21 mouse cellular contexts compared by ENCODE assay signal in the genomic region with DNA sequence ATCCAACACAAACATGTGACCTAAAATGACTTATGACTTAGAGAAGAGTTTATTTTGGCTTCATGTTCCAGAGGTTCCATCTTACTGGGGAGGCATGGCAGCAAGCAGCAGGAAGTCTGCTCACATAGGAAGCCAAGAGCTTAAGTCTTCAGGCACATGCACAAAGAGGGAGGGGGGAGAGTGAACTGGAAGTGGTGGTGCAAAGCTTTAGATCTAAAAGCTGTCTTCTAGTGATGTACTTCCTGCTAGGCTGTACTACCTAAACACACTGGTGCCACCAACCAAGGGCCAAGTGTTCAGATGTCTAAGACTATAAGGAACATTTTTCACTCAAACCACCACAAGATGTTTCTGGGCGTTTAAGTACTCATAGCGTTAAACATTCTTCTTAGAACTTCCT. TPM values are rescaled to one million over a fixed set of nuclear protein-coding genes. Genes with fewer than 3 reads are reported as not detected.
DNase-seq lines count a peak whose midpoint lies in the region; ATAC-seq lines count a peak whose summit lies in the region.
"Had no signal": no experiment of that assay in that cellular context is flagged by ENCODE, and none has a peak within 500 bp of the region (broad histone marks: within the 10 kb centered on the region; RNA-seq: fewer than 3 reads in every experiment).

No protein-coding gene starts in this region.

- H3K4me1 ChIP-seq in heart, embryonic 12.5 days (replicated peaks) = peaks cover 4% of the 10 kb centered on the region; the same call in 1 of the 2 replicates
- peaks cover 4% of the 10 kb centered on the region; the same call in 1 of the 2 replicates for H3K4me1 ChIP-seq in kidney, embryonic 16.5 days (ENCODE audit: insufficient read depth, low read length)
- H3K4me1 ChIP-seq: embryonic facial prominence, embryonic 12.5 days; forebrain, embryonic 13.5 days; hindbrain, embryonic 12.5 days; lung, embryonic 15.5 days; midbrain, embryonic 10.5 days had no signal

- ATAC-seq in heart, embryonic 12.5 days (ENCODE audit: insufficient number of reproducible peaks, low FRiP score) = no peak
- no peak for ATAC-seq in kidney, embryonic 16.5 days (ENCODE audit: low FRiP score, low TSS enrichment)
- ATAC-seq: forebrain, embryonic 13.5 days had no signal

- H3K4me2 ChIP-seq in heart, embryonic 12.5 days = no peak overlapping the region
- H3K4me2 ChIP-seq in kidney, embryonic 16.5 days (replicated peaks; ENCODE audit: low read depth, low read length) = no peak overlapping the region
- H3K4me2 ChIP-seq: embryonic facial prominence, embryonic 12.5 days; forebrain, embryonic 13.5 days; hindbrain, embryonic 12.5 days; lung, embryonic 15.5 days had no signal

- no peaks in the 10 kb centered on the region for H3K27me3 ChIP-seq in heart, embryonic 12.5 days (replicated peaks)
- no peaks in the 10 kb centered on the region for H3K27me3 ChIP-seq in kidney, embryonic 16.5 days (ENCODE audit: insufficient read depth, low read length)
- H3K27me3 ChIP-seq: embryonic facial prominence, embryonic 12.5 days; forebrain, embryonic 13.5 days; hindbrain, embryonic 12.5 days; lung, embryonic 15.5 days had no signal

- peaks cover 7% of the 10 kb centered on the region for H3K36me3 ChIP-seq in heart, embryonic 12.5 days
- peaks cover 3% of the 10 kb centered on the region; the same call in 1 of the 2 replicates for H3K36me3 ChIP-seq in kidney, embryonic 16.5 days (ENCODE audit: insufficient read depth, low read length)
- H3K36me3 ChIP-seq: embryonic facial prominence, embryonic 12.5 days; hindbrain, embryonic 12.5 days; lung, embryonic 15.5 days had no signal

- peak; percentile 11 for DNase-seq in heart, adult 8-10 months (ENCODE audit: low spot score)
- peak; percentile 13 for DNase-seq in kidney, postnatal 14 days
- DNase-seq in thymus, postnatal 0 days (ENCODE audit: low spot score) = peak; percentile 49
- DNase-seq in ovary, postnatal 14 days (ENCODE audit: low spot score) = no peak
- DNase-seq in layer of hippocampus, adult 9-10 months (ENCODE audit: low spot score) = no peak
- no peak for DNase-seq in layer of hippocampus, adult 11-12 months (ENCODE audit: low spot score)
- DNase-seq: adrenal gland, postnatal 10 days; cerebellum, postnatal 10 days; gastrocnemius, postnatal 14 days; heart, adult 18-20 months; layer of hippocampus, postnatal 36 days had no signal

- no peak overlapping the region for H3K4me3 ChIP-seq in heart, embryonic 12.5 days
- no peak overlapping the region for H3K4me3 ChIP-seq in kidney, embryonic 16.5 days (ENCODE audit: low read length)
- H3K4me3 ChIP-seq: embryonic facial prominence, embryonic 12.5 days; erythroblast, embryonic 14.5 days; forebrain, embryonic 13.5 days; hindbrain, embryonic 12.5 days; lung, embryonic 15.5 days; midbrain, embryonic 10.5 days had no signal

- no peak overlapping the region for H3K27ac ChIP-seq in heart, embryonic 12.5 days (ENCODE audit: poor library complexity, severe bottlenecking)
- H3K27ac ChIP-seq in kidney, embryonic 16.5 days (ENCODE audit: low read length) = no peak overlapping the region
- H3K27ac ChIP-seq: embryonic facial prominence, embryonic 12.5 days; forebrain, embryonic 13.5 days; hindbrain, embryonic 12.5 days; liver, embryonic 14.5 days; lung, embryonic 15.5 days; macrophage; midbrain, embryonic 10.5 days had no signal

- H3K9me3 ChIP-seq in heart, embryonic 12.5 days (replicated peaks) = no peaks in the 10 kb centered on the region
- H3K9me3 ChIP-seq in kidney, embryonic 16.5 days (ENCODE audit: low read length) = no peaks in the 10 kb centered on the region
- H3K9me3 ChIP-seq: embryonic facial prominence, embryonic 12.5 days; forebrain, embryonic 13.5 days; hindbrain, embryonic 12.5 days; lung, embryonic 15.5 days; midbrain, embryonic 10.5 days had no signal

- H3K9ac ChIP-seq in heart, embryonic 12.5 days = no peak overlapping the region
- no peak overlapping the region for H3K9ac ChIP-seq in kidney, embryonic 16.5 days (replicated peaks; ENCODE audit: low read length)
- H3K9ac ChIP-seq: embryonic facial prominence, embryonic 12.5 days; forebrain, embryonic 13.5 days; hindbrain, embryonic 12.5 days; liver, embryonic 14.5 days; lung, embryonic 15.5 days had no signal

- WGBS in heart, embryonic 12.5 days = 92% methylated on average over 2 of the region's 2 CpGs
- WGBS in kidney, embryonic 16.5 days = 89% methylated on average over 2 of the region's 2 CpGs

RNA-seq across cellular contexts. Expression of a gene that starts 48.3 kb away (rescaled TPM):
- 10 to 100 TPM; 69.3 to 74.4 (median 71.9) TPM for total RNA-seq in heart, adult 8-10 months (2022)
- polyA plus RNA-seq in heart, embryonic 12.5 days (2016; fragmentation: Nextera tagmentation; extraction: Ambion mirVana) = 46.0 and 50.5 TPM in 2 replicates
- polyA plus RNA-seq in kidney, embryonic 16.5 days (2015; fragmentation: Nextera tagmentation; extraction: Ambion mirVana) = 41.0 and 46.9 TPM in 2 replicates
- polyA plus RNA-seq in thymus, postnatal 0 days (2015; fragmentation: Nextera tagmentation; extraction: Ambion mirVana) = 12.9 and 14.6 TPM in 2 replicates

Comparison
In these comparisons a context has a peak if more than half of its experiments do, and no peak if none do; other contexts are left out.
1. DNase-seq: peak in heart, adult 8-10 months (single experiment), kidney, postnatal 14 days (single experiment) and thymus, postnatal 0 days (single experiment); none in ovary, postnatal 14 days (single experiment), layer of hippocampus, adult 9-10 months (single experiment) and layer of hippocampus, adult 11-12 months (single experiment).